Mouse (Mus musculus) lung, embryonic 14.5 days (tissue): ENCODE data around the gene Mbnl1. TPM values are rescaled to one million over a fixed set of nuclear protein-coding genes. Genes with fewer than 3 reads are reported as not detected.

Experiments
- ATAC-seq: fragments of 200-750 bp; cut with Nextera tagmentation; 2 replicates; pipeline ENCODE4 v1.8.0; 2017; ENCODE audit warnings: mild to moderate bottlenecking, moderate TSS enrichment, moderate library complexity; ENCODE audit not compliant: insufficient read depth
- DNase-seq: peaks from one replicate; pipeline ENCODE4 v3.0.0-alpha.2; 2015
- H3K27ac ChIP-seq: fragments of 300-500 bp; sonication (generic); 2 replicates; pipeline ENCODE4 v1.5.1; 2014; ENCODE audit warnings: low read depth, mild to moderate bottlenecking, moderate library complexity
- H3K27me3 ChIP-seq: fragments of 300-500 bp; sonication (generic); 2 replicates; pipeline ENCODE4 v1.6.1; 2014; ENCODE audit warnings: low read length, control low read depth; ENCODE audit not compliant: insufficient read depth
- H3K36me3 ChIP-seq: fragments of 300-500 bp; sonication (generic); 2 replicates; pipeline ENCODE4 v1.6.1; 2014; ENCODE audit warnings: control low read depth; ENCODE audit not compliant: insufficient read depth
- H3K4me1 ChIP-seq: fragments of 300-500 bp; sonication (generic); 2 replicates; pipeline ENCODE4 v1.6.1; 2014; ENCODE audit warnings: antibody characterized with exemption, control low read depth; ENCODE audit not compliant: insufficient read depth
- H3K4me2 ChIP-seq: fragments of 300-500 bp; sonication (generic); 2 replicates; pipeline ENCODE4 v1.6.1; 2014; ENCODE audit warnings: mild to moderate bottlenecking
- H3K4me3 ChIP-seq: fragments of 300-500 bp; sonication (generic); 2 replicates; pipeline ENCODE4 v1.5.1; 2014; ENCODE audit warnings: low read depth, low read length
- H3K9ac ChIP-seq: fragments of 300-500 bp; sonication (generic); 2 replicates; pipeline ENCODE4 v1.6.1; 2014
- H3K9me3 ChIP-seq: fragments of 300-500 bp; sonication (generic); 2 replicates; pipeline ENCODE4 v1.6.1; 2016; ENCODE audit warnings: low read depth, low read length, control low read depth
- CTCF ChIP-seq: IDR thresholded peaks from 2 replicates; pipeline ENCODE4 v1.5.1; 2016; ENCODE audit warnings: antibody characterized with exemption, low read depth
- WGBS: fragments of 180-500 bp; shearing (Covaris S2); extraction: QIAGEN DNeasy Blood & Tissue Kit; methylation state at CpG from one replicate; pipeline ENCODE4 v1.1.7; 2014; 5-methylcytosine and 5-hydroxymethylcytosine counted together
- polyA plus RNA-seq: library from polyadenylated mRNA; unstranded; fragments of >200 nt; fragmentation: Nextera tagmentation; extraction: Ambion mirVana; gene quantifications from 2 replicates; pipeline ENCODE4 v1.2.1, GENCODE M21; 2014

The Mbnl1 gene
- polyA plus RNA-seq, 1 experiment from 2014 or later = 201 TPM

- Histone ChIP-seq H3K9me3 (no peaks in the 10 kb centered on the region), H3K4me3 (no peak overlapping the region), H3K4me1 (no peaks in the 10 kb centered on the region), H3K9ac (no peak overlapping the region), H3K27ac (no peak overlapping the region), H3K4me2 (no peak overlapping the region), H3K27me3 (no peaks in the 10 kb centered on the region), H3K36me3 (peaks cover 19% of the 10 kb centered on the region)
- 89% methylated on average over 2 of the region's 2 CpGs for WGBS
- DNase-seq = no peak
- no peak for ATAC-seq
- TF ChIP-seq CTCF = no peak
These were observed 158.6 kb downstream of the Mbnl1 start for GRCm38 (mm10) chr3:60631183-60631582.

GRCm38 (mm10) chr3:60631754-60632153 is 159.1 kb downstream of the Mbnl1 start:
- H3K4me2 ChIP-seq = no peak overlapping the region
- H3K27ac ChIP-seq = no peak overlapping the region
- peaks cover 13% of the 10 kb centered on the region for H3K36me3 ChIP-seq
- no peak overlapping the region for H3K9ac ChIP-seq
- no peaks in the 10 kb centered on the region for H3K9me3 ChIP-seq
- no peak for TF ChIP-seq CTCF
- H3K4me1 ChIP-seq = no peaks in the 10 kb centered on the region
- WGBS = 87% methylated on average over 5 of the region's 5 CpGs
- no peak for DNase-seq
- H3K4me3 ChIP-seq = no peak overlapping the region
- H3K27me3 ChIP-seq = no peaks in the 10 kb centered on the region
- no peak for ATAC-seq

GRCm38 (mm10) chr3:60632796-60633466 is 160.3 kb downstream of the Mbnl1 start:
- no peak overlapping the region for H3K4me2 ChIP-seq
- H3K9ac ChIP-seq = no peak overlapping the region
- WGBS = 88% methylated on average over 1 of the region's 1 CpGs
- H3K9me3 ChIP-seq = no peaks in the 10 kb centered on the region
- H3K27ac ChIP-seq = no peak overlapping the region
- ATAC-seq (0 out of 2 replicates have a peak, but pooled peaks have one; percentile 31), DNase-seq (no peak)
- no peak overlapping the region for H3K4me3 ChIP-seq
- no peak for TF ChIP-seq CTCF
- H3K4me1 ChIP-seq = no peaks in the 10 kb centered on the region
- peaks cover 9% of the 10 kb centered on the region for H3K36me3 ChIP-seq
- no peaks in the 10 kb centered on the region for H3K27me3 ChIP-seq

GRCm38 (mm10) chr3:60638530-60638929 is 165.9 kb downstream of the Mbnl1 start:
- 49% methylated on average over 3 of the region's 3 CpGs for WGBS
- H3K9ac ChIP-seq = no peak overlapping the region
- H3K4me3 ChIP-seq = no peak overlapping the region
- no peak for TF ChIP-seq CTCF
- no peaks in the 10 kb centered on the region for H3K9me3 ChIP-seq
- H3K27ac ChIP-seq = no peak overlapping the region
- ATAC-seq (peak; percentile 60; the same call in 1 of the 2 replicates), DNase-seq (no peak)
- no peaks in the 10 kb centered on the region for H3K4me1 ChIP-seq
- no peak overlapping the region for H3K4me2 ChIP-seq
- H3K27me3 ChIP-seq = no peaks in the 10 kb centered on the region
- no peaks in the 10 kb centered on the region for H3K36me3 ChIP-seq

- Histone ChIP-seq H3K4me1 (no peaks in the 10 kb centered on the region), H3K9me3 (no peaks in the 10 kb centered on the region), H3K4me2 (no peak overlapping the region), H3K27me3 (no peaks in the 10 kb centered on the region), H3K4me3 (no peak overlapping the region), H3K27ac (no peak overlapping the region), H3K36me3 (no peaks in the 10 kb centered on the region), H3K9ac (no peak overlapping the region)
- WGBS = 46% methylated on average over 5 of the region's 5 CpGs
- DNase-seq (peak; percentile 66), ATAC-seq (no peak)
- TF ChIP-seq CTCF = no peak
These were observed 166.5 kb downstream of the Mbnl1 start for GRCm38 (mm10) chr3:60639135-60639534.

GRCm38 (mm10) chr3:60642227-60642626 is 169.6 kb downstream of the Mbnl1 start:
- Histone ChIP-seq H3K4me2 (no peak overlapping the region), H3K9ac (no peak overlapping the region), H3K9me3 (no peaks in the 10 kb centered on the region), H3K4me3 (no peak overlapping the region), H3K27me3 (no peaks in the 10 kb centered on the region), H3K27ac (no peak overlapping the region), H3K4me1 (no peaks in the 10 kb centered on the region), H3K36me3 (no peaks in the 10 kb centered on the region)
- WGBS = 75% methylated on average over 3 of the region's 3 CpGs
- TF ChIP-seq CTCF = no peak
- ATAC-seq (no peak), DNase-seq (no peak)

- no peaks in the 10 kb centered on the region for H3K36me3 ChIP-seq
- no peak overlapping the region for H3K4me3 ChIP-seq
- ATAC-seq = no peak
- no peak for TF ChIP-seq CTCF
- 67% methylated on average over 1 of the region's 1 CpGs for WGBS
- H3K27me3 ChIP-seq = no peaks in the 10 kb centered on the region
- no peak overlapping the region for H3K9ac ChIP-seq
- no peaks in the 10 kb centered on the region for H3K4me1 ChIP-seq
- no peak overlapping the region for H3K4me2 ChIP-seq
- no peaks in the 10 kb centered on the region for H3K9me3 ChIP-seq
- no peak overlapping the region for H3K27ac ChIP-seq
- no peak for DNase-seq
These were observed 172.9 kb downstream of the Mbnl1 start for GRCm38 (mm10) chr3:60645531-60645930.
